Mouse (Mus musculus) heart, adult 8-10 months (tissue): Measurements from ENCODE around the gene Cyth1. TPM values are rescaled to one million over a fixed set of nuclear protein-coding genes. Genes with fewer than 3 reads are reported as not detected.
A peak's percentile ranks its signal among the peaks of the same experiment; 100 is the strongest.

ENCODE experiments used
- DNase-seq: peaks from one replicate; pipeline ENCODE4 v3.0.0; 2022; ENCODE audit warnings: low spot score
- total RNA-seq, 4 experiments: library from RNA; stranded (reverse); gene quantifications; 2 replicates each; pipeline ENCODE4 v1.2.4; 2022

Gene Cyth1
- total RNA-seq, 4 experiments from 2014 or later, result 34.5 to 56.9 (median 50.9) TPM

- DNase-seq, result peak; percentile 62
Observed at GRCm38 (mm10) chr11:118254159-118254951, 6.0 kb upstream of the Cyth1 start.

- no peak for DNase-seq
Observed at GRCm38 (mm10) chr11:118253447-118254158, 5.2 kb upstream of the Cyth1 start.

- peak; percentile 67 for DNase-seq
Observed at GRCm38 (mm10) chr11:118249012-118249383, 606 bp upstream of the Cyth1 start.

GRCm38 (mm10) chr11:118247359-118248095 lies 865 bp downstream of the Cyth1 start:
- DNase-seq, result peak; percentile 65

- no peak for DNase-seq
Observed at GRCm38 (mm10) chr11:118246724-118247123, 1.7 kb downstream of the Cyth1 start.

- no peak for DNase-seq
Observed at GRCm38 (mm10) chr11:118245130-118245529, 3.3 kb downstream of the Cyth1 start.

GRCm38 (mm10) chr11:118243627-118244261 lies 4.6 kb downstream of the Cyth1 start:
- no peak for DNase-seq

- DNase-seq, result no peak
Observed at GRCm38 (mm10) chr11:118242506-118242905, 5.9 kb downstream of the Cyth1 start.

GRCm38 (mm10) chr11:118240388-118240787 lies 8.0 kb downstream of the Cyth1 start:
- DNase-seq, result no peak

- no peak for DNase-seq
Observed at GRCm38 (mm10) chr11:118239281-118240198, 8.9 kb downstream of the Cyth1 start.

GRCm38 (mm10) chr11:118236520-118237190 lies 11.7 kb downstream of the Cyth1 start:
- DNase-seq, result peak; percentile 60

GRCm38 (mm10) chr11:118234929-118235328 lies 13.5 kb downstream of the Cyth1 start:
- no peak for DNase-seq

GRCm38 (mm10) chr11:118234500-118234899 lies 13.9 kb downstream of the Cyth1 start:
- peak; percentile 85 for DNase-seq

- DNase-seq, result no peak
Observed at GRCm38 (mm10) chr11:118233924-118234323, 14.5 kb downstream of the Cyth1 start.

GRCm38 (mm10) chr11:118232314-118232831 lies 16.0 kb downstream of the Cyth1 start:
- peak; percentile 51 for DNase-seq

GRCm38 (mm10) chr11:118229941-118230340 lies 18.5 kb downstream of the Cyth1 start:
- no peak for DNase-seq

- DNase-seq, result peak; percentile 47
Observed at GRCm38 (mm10) chr11:118227650-118228049, 20.7 kb downstream of the Cyth1 start.

GRCm38 (mm10) chr11:118226850-118227249 lies 21.5 kb downstream of the Cyth1 start:
- no peak for DNase-seq

GRCm38 (mm10) chr11:118225862-118226261 lies 22.5 kb downstream of the Cyth1 start:
- DNase-seq, result no peak
